In genomic region chr16:33684162-33684702, GRCm38 (mm10) we compare ENCODE assay signal across 8 mouse cellular contexts. TPM values are rescaled to one million over a fixed set of nuclear protein-coding genes. Genes with fewer than 3 reads are reported as not detected.
DNase-seq lines count a peak whose midpoint lies in the region; ATAC-seq and TF ChIP-seq lines count a peak whose summit lies in the region.

Gene Heg1 (plus strand): TSS chr16:33684370.

- H3K9ac ChIP-seq in intestine, postnatal 0 days (ENCODE audit: low read depth, low read length), result peak within 1 kb of the TSS; percentile 79
- H3K9ac ChIP-seq in limb, embryonic 12.5 days (replicated peaks), result peak within 1 kb of the TSS; percentile 94
- peak within 1 kb of the TSS; percentile 84 for H3K9ac ChIP-seq in midbrain, embryonic 14.5 days (replicated peaks; ENCODE audit: low read length)

- TF ChIP-seq CTCF in intestine, postnatal 0 days (IDR thresholded peaks at IDR 0.05; ENCODE audit: low read depth), result no peak; the same call in 1 of the 2 replicates

- H3K4me2 ChIP-seq in intestine, postnatal 0 days (replicated peaks; ENCODE audit: low read depth), result peak within 1 kb of the TSS; percentile 98
- peak within 1 kb of the TSS; percentile 89 for H3K4me2 ChIP-seq in limb, embryonic 12.5 days
- peak within 1 kb of the TSS; percentile 92 for H3K4me2 ChIP-seq in midbrain, embryonic 14.5 days (ENCODE audit: low read length)

- peak; percentile 54 for ATAC-seq in granulocyte monocyte progenitor cell, adult 5-6 weeks (replicated peaks; ENCODE audit: poor library complexity, severe bottlenecking)
- ATAC-seq in intestine, postnatal 0 days, result peak; percentile 68
- peak; percentile 57; the same call in 1 of the 2 replicates for ATAC-seq in limb, embryonic 12.5 days (ENCODE audit: insufficient number of reproducible peaks, insufficient read depth, low FRiP score, low TSS enrichment, low read depth)
- peak; percentile 76 for ATAC-seq in midbrain, embryonic 14.5 days (ENCODE audit: low FRiP score, low TSS enrichment)

- peak; percentile 79 for DNase-seq in 3134 (ENCODE audit: extremely low read depth, insufficient read length, low spot score)
- peak; percentile 91 for DNase-seq in adrenal gland, postnatal 10 days
- DNase-seq in embryo, embryonic 9.5 days (ENCODE audit: extremely low spot score), result peak; percentile 78
- peak; percentile 85 for DNase-seq in midbrain, embryonic 14.5 days
- peak; percentile 70 to 82 for DNase-seq in spleen, postnatal 10 days (ENCODE audit: low spot score in 2 of 2)

- no peaks in the 10 kb centered on the region for H3K9me3 ChIP-seq in intestine, postnatal 0 days (ENCODE audit: control insufficient read depth)
- no peaks in the 10 kb centered on the region for H3K9me3 ChIP-seq in limb, embryonic 12.5 days
- H3K9me3 ChIP-seq in midbrain, embryonic 14.5 days (ENCODE audit: control insufficient read depth, low read length), result no peaks in the 10 kb centered on the region

- no peaks in the 10 kb centered on the region for H3K4me1 ChIP-seq in intestine, postnatal 0 days (replicated peaks; ENCODE audit: control insufficient read depth, insufficient read depth, low read length)
- peaks cover 45% of the 10 kb centered on the region for H3K4me1 ChIP-seq in limb, embryonic 12.5 days (replicated peaks)
- peaks cover 23% of the 10 kb centered on the region for H3K4me1 ChIP-seq in midbrain, embryonic 14.5 days (ENCODE audit: control insufficient read depth, insufficient read depth, low read length)

- no peaks in the 10 kb centered on the region for H3K36me3 ChIP-seq in intestine, postnatal 0 days (ENCODE audit: control insufficient read depth, insufficient read depth)
- H3K36me3 ChIP-seq in limb, embryonic 12.5 days, result no peaks in the 10 kb centered on the region
- H3K36me3 ChIP-seq in midbrain, embryonic 14.5 days (ENCODE audit: control insufficient read depth, insufficient read depth, low read length), result no peaks in the 10 kb centered on the region

- no peaks in the 10 kb centered on the region for H3K27me3 ChIP-seq in intestine, postnatal 0 days (replicated peaks; ENCODE audit: control insufficient read depth, insufficient read depth, low read length)
- H3K27me3 ChIP-seq in limb, embryonic 12.5 days, result no peaks in the 10 kb centered on the region; the same call in 1 of the 2 replicates
- H3K27me3 ChIP-seq in midbrain, embryonic 14.5 days (ENCODE audit: control insufficient read depth, insufficient read depth, low read length), result no peaks in the 10 kb centered on the region

- peak within 1 kb of the TSS; percentile 74 for H3K4me3 ChIP-seq in intestine, postnatal 0 days (ENCODE audit: low read depth, low read length)
- peak within 1 kb of the TSS; percentile 89 for H3K4me3 ChIP-seq in limb, embryonic 12.5 days (replicated peaks)
- peak within 1 kb of the TSS; percentile 77 for H3K4me3 ChIP-seq in midbrain, embryonic 14.5 days (replicated peaks; ENCODE audit: low read depth, low read length)

- WGBS in intestine, postnatal 0 days, result under 1% methylated on average over 52 of the region's 57 CpGs
- WGBS in limb, embryonic 12.5 days, result 1% methylated on average over 56 of the region's 57 CpGs
- under 1% methylated on average over 48 of the region's 57 CpGs for WGBS in midbrain, embryonic 14.5 days

- peak within 1 kb of the TSS; percentile 68 for H3K27ac ChIP-seq in intestine, postnatal 0 days (ENCODE audit: low read depth, low read length)
- peak within 1 kb of the TSS; percentile 56; the same call in 1 of the 2 replicates for H3K27ac ChIP-seq in limb, embryonic 12.5 days
- H3K27ac ChIP-seq in midbrain, embryonic 14.5 days (replicated peaks; ENCODE audit: low read depth, low read length), result peak within 1 kb of the TSS; percentile 73

RNA-seq across cellular contexts. Expression of gene Heg1, which starts in this region (rescaled TPM):
- total RNA-seq in adrenal gland, postnatal 10 days (2021), result 10 to 100 TPM; 83.8 to 95.3 TPM
- 30.9 and 34.2 TPM in 2 replicates for total RNA-seq in granulocyte monocyte progenitor cell, adult 5-6 weeks (2014; fragmentation: Nextera tagmentation)
- total RNA-seq in granulocyte monocyte progenitor cell, adult 5-6 weeks (2017), result 20.8 and 24.9 TPM in 2 replicates
- 11.6 and 13.0 TPM in 2 replicates for polyA plus RNA-seq in intestine, postnatal 0 days (2015; fragmentation: Nextera tagmentation; extraction: Ambion mirVana)
- polyA plus RNA-seq in limb, embryonic 12.5 days (2016; fragmentation: Nextera tagmentation; extraction: Ambion mirVana), result 13.3 and 14.4 TPM in 2 replicates
- 8.9 and 15.9 TPM in 2 replicates for polyA plus RNA-seq in midbrain, embryonic 14.5 days (2014; fragmentation: Nextera tagmentation; extraction: Ambion mirVana)

Comparison
In these comparisons a context has a peak if more than half of its experiments do, and no peak if none do; other contexts are left out.
1. Peak in every context shown above with its lines: DNase-seq, ATAC-seq, H3K4me3 ChIP-seq and H3K27ac ChIP-seq.